Mouse (Mus musculus): Measurements from ENCODE around the gene Gm21477. TPM values are rescaled to one million over a fixed set of nuclear protein-coding genes. Genes with fewer than 3 reads are reported as not detected.

Gm21477 gene
- not detected in 2 replicates for polyA plus RNA-seq (2012; ENCODE audit: low replicate concordance)

GRCm38 (mm10) chrY:87116521-87116920, at the start of gene Gm21477:
Gm21477 (plus strand) TSS chrY:87116821.

